Mouse (Mus musculus) forebrain, embryonic 16.5 days (tissue): ENCODE data around the gene Plcxd3. TPM values are rescaled to one million over a fixed set of nuclear protein-coding genes. Genes with fewer than 3 reads are reported as not detected.
"Not testable (repeated sequence)": the region's sequence is repeated elsewhere in the genome, so short reads cannot be mapped to it uniquely, and the experiment has no call there.

Experiments used
- ATAC-seq: fragments of 200-750 bp; cut with Nextera tagmentation; 2 replicates; pipeline ENCODE4 v1.8.0; 2017; ENCODE audit warnings: mild to moderate bottlenecking, moderate library complexity
- H3K27ac ChIP-seq: fragments of 300-500 bp; sonication (generic); 2 replicates; pipeline ENCODE4 v1.5.1; 2014; ENCODE audit warnings: low read length, control low read depth
- H3K27me3 ChIP-seq: fragments of 300-500 bp; sonication (generic); replicated peaks from 2 replicates; pipeline ENCODE4 v1.6.1; 2014; ENCODE audit warnings: low read length; ENCODE audit not compliant: control insufficient read depth, insufficient read depth
- H3K36me3 ChIP-seq: fragments of 300-500 bp; sonication (generic); 2 replicates; pipeline ENCODE4 v1.6.1; 2014; ENCODE audit not compliant: control insufficient read depth, insufficient read depth
- H3K4me1 ChIP-seq: fragments of 300-500 bp; sonication (generic); replicated peaks from 2 replicates; pipeline ENCODE4 v1.6.1; 2014; ENCODE audit warnings: low read length; ENCODE audit not compliant: control insufficient read depth, insufficient read depth
- H3K4me2 ChIP-seq: fragments of 300-500 bp; sonication (generic); 2 replicates; pipeline ENCODE4 v1.6.1; 2014; ENCODE audit warnings: mild to moderate bottlenecking, low read length, control low read depth
- H3K4me3 ChIP-seq: fragments of 300-500 bp; sonication (generic); replicated peaks from 2 replicates; pipeline ENCODE4 v1.5.1; 2014; ENCODE audit warnings: mild to moderate bottlenecking, low read length, control low read depth
- H3K9ac ChIP-seq: fragments of 300-500 bp; sonication (generic); replicated peaks from 2 replicates; pipeline ENCODE4 v1.6.1; 2014; ENCODE audit warnings: low read depth, low read length, control low read depth
- H3K9me3 ChIP-seq: fragments of 300-500 bp; sonication (generic); 2 replicates; pipeline ENCODE4 v1.6.1; 2016; ENCODE audit warnings: low read length; ENCODE audit not compliant: control insufficient read depth
- WGBS: fragments of 180-500 bp; shearing (Covaris S2); extraction: QIAGEN DNeasy Blood & Tissue Kit; methylation state at CpG from one replicate; pipeline ENCODE4 v1.1.7; 2014; 5-methylcytosine and 5-hydroxymethylcytosine counted together
- polyA plus RNA-seq: library from polyadenylated mRNA; unstranded; fragments of >200 nt; fragmentation: Nextera tagmentation; extraction: Ambion mirVana; gene quantifications from 2 replicates; pipeline ENCODE4 v1.2.1, GENCODE M21; 2015

The Plcxd3 gene
- polyA plus RNA-seq, 1 experiment from 2014 or later, result 52.5 TPM

DNA sequence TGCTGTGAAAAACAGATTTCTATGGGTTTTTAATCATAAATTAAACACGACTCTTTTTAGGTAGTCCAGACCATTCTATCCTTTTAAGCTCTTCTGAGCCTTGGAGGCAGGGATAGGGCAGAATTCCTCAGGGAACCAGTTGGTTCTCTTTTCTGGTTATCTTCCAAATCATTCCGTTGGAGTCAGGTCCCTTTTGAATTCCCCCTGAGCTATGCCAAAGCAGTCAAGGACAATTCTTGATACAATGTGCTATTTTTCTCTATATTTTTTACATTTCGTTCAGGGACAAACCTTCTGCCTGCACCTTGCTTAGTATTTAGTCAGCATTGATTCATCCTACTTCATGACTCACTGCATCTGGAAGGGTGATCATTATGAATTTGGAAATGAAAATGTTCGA lies 128.5 kb downstream of the Plcxd3 start:
- no peaks in the 10 kb centered on the region for H3K4me1 ChIP-seq

GRCm38 (mm10) chr15:4514724-4515123 lies 139.4 kb downstream of the Plcxd3 start:
- Histone ChIP-seq H3K27ac (no peak overlapping the region), H3K27me3 (no peaks in the 10 kb centered on the region), H3K4me1 (no peaks in the 10 kb centered on the region), H3K9ac (no peak overlapping the region), H3K36me3 (no peaks in the 10 kb centered on the region), H3K4me3 (no peak overlapping the region), H3K9me3 (no peaks in the 10 kb centered on the region), H3K4me2 (no peak overlapping the region)
- no peak for ATAC-seq
- 82% methylated on average over 1 of the region's 1 CpGs for WGBS

More for the DNA sequence above, 128.5 kb downstream of the Plcxd3 start:
- no peak overlapping the region for H3K27ac ChIP-seq
- H3K4me2 ChIP-seq, result no peak overlapping the region
- H3K27me3 ChIP-seq, result no peaks in the 10 kb centered on the region
- H3K9me3 ChIP-seq, result no peaks in the 10 kb centered on the region
- 86% methylated on average over 4 of the region's 4 CpGs for WGBS
- H3K9ac ChIP-seq, result no peak overlapping the region
- H3K36me3 ChIP-seq, result no peaks in the 10 kb centered on the region
- ATAC-seq, result no peak
- H3K4me3 ChIP-seq, result no peak overlapping the region

DNA sequence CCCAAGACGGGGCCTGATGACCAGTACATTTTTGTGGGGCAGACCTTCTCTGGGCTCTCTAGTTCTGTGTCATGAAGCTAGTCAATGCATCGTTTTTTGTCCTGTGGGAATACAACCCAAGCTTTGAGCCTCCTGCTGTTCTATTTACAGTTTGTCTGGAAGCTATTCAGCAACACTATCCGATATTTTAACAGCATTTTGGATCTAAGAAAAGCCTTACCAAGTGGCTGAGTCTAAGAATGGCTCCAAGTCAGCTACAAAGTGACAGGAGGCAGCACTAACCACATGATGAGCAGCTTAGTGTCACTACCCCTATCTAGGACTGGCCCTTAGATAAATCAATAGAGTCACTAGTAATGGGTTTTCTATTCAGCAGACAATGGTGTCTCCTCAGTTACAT lies 149.3 kb downstream of the Plcxd3 start:
- no peaks in the 10 kb centered on the region for H3K27me3 ChIP-seq
- no peak overlapping the region for H3K27ac ChIP-seq
- H3K4me3 ChIP-seq, result no peak overlapping the region
- WGBS, result 71% methylated on average over 3 of the region's 3 CpGs
- no peaks in the 10 kb centered on the region for H3K4me1 ChIP-seq
- H3K9ac ChIP-seq, result no peak overlapping the region
- H3K4me2 ChIP-seq, result no peak overlapping the region
- no peaks in the 10 kb centered on the region for H3K9me3 ChIP-seq
- ATAC-seq, result no peak
- no peaks in the 10 kb centered on the region for H3K36me3 ChIP-seq

- WGBS, result 96% methylated on average over 2 of the region's 2 CpGs
- Histone ChIP-seq H3K4me2 (no peak overlapping the region), H3K27me3 (no peaks in the 10 kb centered on the region), H3K27ac (no peak overlapping the region), H3K4me3 (no peak overlapping the region), H3K36me3 (no peaks in the 10 kb centered on the region), H3K4me1 (no peaks in the 10 kb centered on the region), H3K9ac (no peak overlapping the region), H3K9me3 (no peaks in the 10 kb centered on the region)
- no peak for ATAC-seq
These were observed 158.4 kb downstream of the Plcxd3 start for GRCm38 (mm10) chr15:4533700-4534099.

GRCm38 (mm10) chr15:4559121-4559520 lies 183.8 kb downstream of the Plcxd3 start:
- no peaks in the 10 kb centered on the region for H3K4me1 ChIP-seq
- no peak overlapping the region for H3K4me2 ChIP-seq
- no peak overlapping the region for H3K9ac ChIP-seq
- 66% methylated on average over 5 of the region's 5 CpGs for WGBS
- no peaks in the 10 kb centered on the region for H3K36me3 ChIP-seq
- ATAC-seq, result no peak
- no peaks in the 10 kb centered on the region for H3K9me3 ChIP-seq
- H3K27ac ChIP-seq, result no peak overlapping the region
- H3K4me3 ChIP-seq, result no peak overlapping the region
- H3K27me3 ChIP-seq, result no peaks in the 10 kb centered on the region

GRCm38 (mm10) chr15:4561431-4561970 lies 186.2 kb downstream of the Plcxd3 start:
- Histone ChIP-seq H3K27ac (no peak overlapping the region), H3K27me3 (no peaks in the 10 kb centered on the region), H3K4me1 (no peaks in the 10 kb centered on the region), H3K4me3 (no peak overlapping the region), H3K4me2 (no peak overlapping the region), H3K9ac (no peak overlapping the region), H3K9me3 (no peaks in the 10 kb centered on the region), H3K36me3 (no peaks in the 10 kb centered on the region)
- no peak for ATAC-seq
- 67% methylated on average over 6 of the region's 6 CpGs for WGBS

- not testable (repeated sequence) for H3K27me3 ChIP-seq, H3K4me2 ChIP-seq, H3K9me3 ChIP-seq, H3K4me1 ChIP-seq, H3K27ac ChIP-seq, ATAC-seq, H3K9ac ChIP-seq, H3K4me3 ChIP-seq, H3K36me3 ChIP-seq
- WGBS, result 95% methylated on average over 8 of the region's 8 CpGs
These were observed 220.2 kb downstream of the Plcxd3 start for GRCm38 (mm10) chr15:4595521-4595920.

DNA sequence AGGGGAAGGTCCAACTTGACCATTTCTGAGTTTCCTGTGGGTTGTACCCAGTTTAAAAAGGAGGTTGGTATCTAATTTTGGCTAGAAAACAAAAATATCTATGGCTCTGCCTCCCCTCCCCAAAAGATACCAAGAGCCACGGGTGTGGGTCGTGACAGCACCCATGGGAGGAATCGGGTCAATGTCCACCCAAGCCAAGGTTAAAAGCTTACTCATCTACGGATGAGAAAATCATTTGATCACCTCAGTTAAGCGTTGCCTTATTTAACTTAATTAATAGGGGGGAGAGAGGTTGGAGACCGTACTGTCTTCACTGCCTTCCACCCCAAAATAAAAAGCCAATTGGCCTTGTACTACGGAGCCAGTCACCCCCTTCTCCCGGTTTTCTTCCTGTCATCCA lies 223.4 kb downstream of the Plcxd3 start:
- not testable (repeated sequence) for H3K27me3 ChIP-seq, H3K4me3 ChIP-seq, H3K27ac ChIP-seq, H3K9me3 ChIP-seq, H3K9ac ChIP-seq, H3K4me1 ChIP-seq, ATAC-seq, H3K36me3 ChIP-seq, H3K4me2 ChIP-seq
- 88% methylated on average over 8 of the region's 8 CpGs for WGBS

- H3K27ac ChIP-seq, H3K27me3 ChIP-seq, ATAC-seq, H3K4me1 ChIP-seq, H3K9ac ChIP-seq, H3K4me3 ChIP-seq, H3K36me3 ChIP-seq, H3K4me2 ChIP-seq, H3K9me3 ChIP-seq: not testable (repeated sequence)
- 90% methylated on average over 8 of the region's 8 CpGs for WGBS
These were observed 224.0 kb downstream of the Plcxd3 start for GRCm38 (mm10) chr15:4599331-4599730.

DNA sequence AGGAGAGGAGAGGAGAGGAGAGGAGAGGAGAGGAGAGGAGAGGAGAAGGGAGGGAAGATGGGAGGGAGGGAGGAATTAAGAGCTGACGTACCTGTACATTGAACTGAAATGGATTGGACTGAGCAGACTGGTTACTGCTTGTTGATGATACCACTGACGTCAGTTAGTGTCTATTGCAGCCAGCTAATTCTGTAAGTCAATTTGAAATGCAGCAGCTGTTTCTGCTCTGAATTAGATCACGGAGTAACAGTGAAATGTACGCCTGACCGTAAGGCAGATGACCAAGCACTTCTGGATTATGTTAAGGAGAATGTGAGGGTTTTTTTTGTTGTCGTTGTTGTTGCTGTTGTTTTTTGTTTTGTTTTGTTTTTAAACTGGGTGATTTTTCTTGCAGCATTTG lies 230.3 kb downstream of the Plcxd3 start:
- H3K4me1 ChIP-seq, result no peaks in the 10 kb centered on the region
- no peaks in the 10 kb centered on the region for H3K36me3 ChIP-seq
- 85% methylated on average over 6 of the region's 6 CpGs for WGBS
- ATAC-seq, result no peak
- no peak overlapping the region for H3K4me2 ChIP-seq
- H3K4me3 ChIP-seq, result no peak overlapping the region
- H3K27me3 ChIP-seq, result no peaks in the 10 kb centered on the region
- no peak overlapping the region for H3K27ac ChIP-seq
- no peak overlapping the region for H3K9ac ChIP-seq
- H3K9me3 ChIP-seq, result no peaks in the 10 kb centered on the region
